26 mouse cellular contexts compared by ENCODE assay signal in genomic region chr1:57810221-57810620, GRCm38 (mm10). TPM values are rescaled to one million over a fixed set of nuclear protein-coding genes. Genes with fewer than 3 reads are reported as not detected.
"Had no signal": no experiment of that assay in that cellular context is flagged by ENCODE, and none has a peak within 500 bp of the region (broad histone marks: within the 10 kb centered on the region; RNA-seq: fewer than 3 reads in every experiment).

No protein-coding gene starts in this region.

- H3K9ac ChIP-seq: heart, embryonic 13.5 days; heart, embryonic 15.5 days; hindbrain, embryonic 13.5 days; hindbrain, embryonic 15.5 days; intestine, embryonic 15.5 days; limb, embryonic 13.5 days; limb, embryonic 15.5 days; liver, embryonic 13.5 days; liver, embryonic 15.5 days had no signal

- H3K36me3 ChIP-seq: hindbrain, embryonic 15.5 days; intestine, embryonic 15.5 days; liver, embryonic 13.5 days; liver, embryonic 15.5 days had no signal

- ATAC-seq: hindbrain, postnatal 0 days; intestine, embryonic 15.5 days had no signal

- H3K27ac ChIP-seq: heart, adult 2 months; heart, embryonic 13.5 days; heart, embryonic 15.5 days; hindbrain, embryonic 13.5 days; hindbrain, embryonic 15.5 days; hindbrain, postnatal 0 days; intestine, embryonic 15.5 days; layer of hippocampus, adult 2 months; limb, embryonic 13.5 days; limb, embryonic 15.5 days; liver, embryonic 13.5 days; liver, embryonic 15.5 days had no signal

- H3K4me2 ChIP-seq: heart, embryonic 11.5 days; heart, embryonic 13.5 days; heart, embryonic 15.5 days; hindbrain, embryonic 13.5 days; hindbrain, embryonic 15.5 days; intestine, embryonic 15.5 days; limb, embryonic 13.5 days; limb, embryonic 15.5 days; liver, embryonic 13.5 days; liver, embryonic 15.5 days had no signal

- H3K9me3 ChIP-seq: heart, embryonic 13.5 days; heart, embryonic 15.5 days; hindbrain, embryonic 13.5 days; hindbrain, embryonic 15.5 days; intestine, embryonic 15.5 days; liver, embryonic 13.5 days; liver, embryonic 15.5 days had no signal

- H3K27me3 ChIP-seq: heart, embryonic 13.5 days; heart, embryonic 15.5 days; hindbrain, embryonic 13.5 days; hindbrain, embryonic 15.5 days; intestine, embryonic 15.5 days; limb, embryonic 13.5 days; limb, embryonic 15.5 days; liver, embryonic 13.5 days; liver, embryonic 15.5 days had no signal

- H3K4me1 ChIP-seq: intestine, embryonic 15.5 days; liver, embryonic 13.5 days; liver, embryonic 15.5 days had no signal

- DNase-seq: gastrocnemius, postnatal 14 days; gastrocnemius, postnatal 36 days; heart, adult 2 months; heart, postnatal 14 days; heart, postnatal 36 days; kidney, adult 11 months; kidney, adult 2 months; kidney, adult 9 months; kidney, postnatal 10 days; kidney, postnatal 25 days; kidney, postnatal 4 days; layer of hippocampus, postnatal 36 days; left cerebral cortex, postnatal 4 days; liver, embryonic 13.5 days had no signal

- H3K4me3 ChIP-seq: heart, adult 2 months; heart, embryonic 13.5 days; heart, embryonic 15.5 days; hindbrain, embryonic 13.5 days; hindbrain, embryonic 15.5 days; intestine, embryonic 15.5 days; layer of hippocampus, adult 2 months; limb, embryonic 13.5 days; limb, embryonic 15.5 days; liver, embryonic 13.5 days; liver, embryonic 15.5 days had no signal

RNA-seq across cellular contexts. Expression of gene Spats2l, which starts 36.3 kb away (rescaled TPM):
- total RNA-seq: hematopoietic stem cell, adult 5-6 weeks had no signal
